Comparison of ENCODE assay signal across 22 mouse cellular contexts in the genomic region with DNA sequence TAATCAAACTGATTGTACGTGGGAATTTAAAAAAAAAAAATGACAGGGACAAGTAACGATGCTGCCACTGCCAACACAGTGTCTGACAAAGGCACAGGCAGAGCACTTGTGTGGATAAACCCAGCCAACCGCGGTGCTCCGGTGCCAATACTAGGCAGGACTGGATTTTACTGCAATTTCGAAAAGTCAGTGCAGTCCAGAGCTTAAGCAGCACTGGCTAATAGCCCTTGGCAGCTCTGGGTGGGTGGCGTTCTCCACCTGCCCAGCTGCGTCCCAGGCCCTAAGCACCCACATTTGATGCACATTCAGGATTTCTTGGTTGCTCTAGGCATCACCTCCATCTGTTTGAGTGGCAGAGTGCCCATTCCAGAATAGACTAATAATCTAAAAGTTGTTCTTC. TPM values are rescaled to one million over a fixed set of nuclear protein-coding genes. Genes with fewer than 3 reads are reported as not detected.
DNase-seq lines count a peak whose midpoint lies in the region; ATAC-seq lines count a peak whose summit lies in the region.
"Had no signal": no experiment of that assay in that cellular context is flagged by ENCODE, and none has a peak within 500 bp of the region (broad histone marks: within the 10 kb centered on the region; RNA-seq: fewer than 3 reads in every experiment).

No protein-coding gene starts in this region.

- H3K4me1 ChIP-seq in forebrain, embryonic 14.5 days (ENCODE audit: control insufficient read depth, insufficient read depth, low read length) = peaks cover 8% of the 10 kb centered on the region
- H3K4me1 ChIP-seq in forebrain, embryonic 16.5 days (replicated peaks; ENCODE audit: control insufficient read depth, insufficient read depth, low read length) = peaks cover 14% of the 10 kb centered on the region
- no peaks in the 10 kb centered on the region; the same call in 1 of the 2 replicates for H3K4me1 ChIP-seq in kidney, embryonic 14.5 days (ENCODE audit: control insufficient read depth, insufficient read depth, low read length)

- no peaks in the 10 kb centered on the region for H3K9me3 ChIP-seq in forebrain, embryonic 14.5 days (replicated peaks; ENCODE audit: control insufficient read depth, low read length)
- H3K9me3 ChIP-seq in forebrain, embryonic 16.5 days (ENCODE audit: control insufficient read depth, low read length) = no peaks in the 10 kb centered on the region
- no peaks in the 10 kb centered on the region for H3K9me3 ChIP-seq in kidney, embryonic 14.5 days (ENCODE audit: control insufficient read depth, low read length)
- H3K9me3 ChIP-seq: forebrain, embryonic 13.5 days; kidney, embryonic 15.5 days; megakaryocyte, embryonic 14.5 days; stomach, embryonic 15.5 days had no signal

- peak; percentile 55 for DNase-seq in forebrain, embryonic 14.5 days (ENCODE audit: low spot score)
- peak; percentile 10 to 18 for DNase-seq in kidney, postnatal 36 days
- DNase-seq in right cerebral cortex, postnatal 10 days (ENCODE audit: low spot score in 2 of 2) = peak; percentile 36 to 39
- DNase-seq in right cerebral cortex, postnatal 25 days = no peak
- no peak for DNase-seq in natural killer cell, adult 2 months (ENCODE audit: low spot score in 2 of 2)
- DNase-seq: liver; liver, postnatal 0 days; lung, postnatal 14 days; retina, postnatal 1 day; spleen, adult 18-20 months; thymus, adult 2 months had no signal

- 0 out of 2 replicates have a peak overlapping the region, but pooled peaks have one; percentile 5 for H3K27ac ChIP-seq in forebrain, embryonic 14.5 days (ENCODE audit: low read depth, low read length)
- H3K27ac ChIP-seq in forebrain, embryonic 16.5 days (ENCODE audit: low read length) = no peak overlapping the region
- no peak overlapping the region for H3K27ac ChIP-seq in kidney, embryonic 14.5 days (ENCODE audit: low read depth, low read length)
- H3K27ac ChIP-seq: forebrain, embryonic 13.5 days; kidney, embryonic 15.5 days; stomach, embryonic 15.5 days had no signal

- 60% methylated on average over 8 of the region's 8 CpGs for WGBS in forebrain, embryonic 14.5 days
- WGBS in forebrain, embryonic 16.5 days = 43% methylated on average over 8 of the region's 8 CpGs
- 78% methylated on average over 8 of the region's 8 CpGs for WGBS in kidney, embryonic 14.5 days

- H3K27me3 ChIP-seq in forebrain, embryonic 14.5 days (replicated peaks; ENCODE audit: control insufficient read depth, insufficient read depth, low read length) = no peaks in the 10 kb centered on the region
- no peaks in the 10 kb centered on the region for H3K27me3 ChIP-seq in forebrain, embryonic 16.5 days (replicated peaks; ENCODE audit: control insufficient read depth, insufficient read depth, low read length)
- H3K27me3 ChIP-seq in kidney, embryonic 14.5 days (ENCODE audit: control insufficient read depth, insufficient read depth, low read length) = no peaks in the 10 kb centered on the region
- H3K27me3 ChIP-seq: forebrain, embryonic 13.5 days; kidney, embryonic 15.5 days; Patski; stomach, embryonic 15.5 days had no signal

- H3K36me3 ChIP-seq in forebrain, embryonic 14.5 days (ENCODE audit: control insufficient read depth, insufficient read depth, low read length) = no peaks in the 10 kb centered on the region
- H3K36me3 ChIP-seq in forebrain, embryonic 16.5 days (ENCODE audit: control insufficient read depth, insufficient read depth) = no peaks in the 10 kb centered on the region
- no peaks in the 10 kb centered on the region for H3K36me3 ChIP-seq in kidney, embryonic 14.5 days (ENCODE audit: control insufficient read depth, insufficient read depth, low read length)
- H3K36me3 ChIP-seq: kidney, embryonic 15.5 days; stomach, embryonic 15.5 days had no signal

- no peak overlapping the region for H3K4me3 ChIP-seq in forebrain, embryonic 14.5 days (ENCODE audit: low read depth, low read length)
- no peak overlapping the region for H3K4me3 ChIP-seq in forebrain, embryonic 16.5 days (replicated peaks; ENCODE audit: low read length)
- H3K4me3 ChIP-seq in kidney, embryonic 14.5 days (ENCODE audit: low read length) = no peak overlapping the region
- H3K4me3 ChIP-seq: forebrain, embryonic 13.5 days; kidney, embryonic 15.5 days; megakaryocyte, embryonic 14.5 days; stomach, embryonic 15.5 days had no signal

- H3K9ac ChIP-seq in forebrain, embryonic 14.5 days (ENCODE audit: low read length) = no peak overlapping the region
- H3K9ac ChIP-seq in forebrain, embryonic 16.5 days (replicated peaks; ENCODE audit: low read depth, low read length) = no peak overlapping the region
- H3K9ac ChIP-seq in kidney, embryonic 14.5 days (ENCODE audit: low read depth, low read length) = no peak overlapping the region
- H3K9ac ChIP-seq: forebrain, embryonic 13.5 days; kidney, embryonic 15.5 days; liver, postnatal 0 days; stomach, embryonic 15.5 days had no signal

- ATAC-seq in forebrain, embryonic 14.5 days = no peak
- no peak for ATAC-seq in forebrain, embryonic 16.5 days
- ATAC-seq in kidney, embryonic 14.5 days (ENCODE audit: low FRiP score, low TSS enrichment) = no peak
- ATAC-seq: activated CD4-positive, CD25-positive, alpha-beta regulatory T cell, adult 4 months; forebrain, embryonic 13.5 days; liver, postnatal 0 days; Patski had no signal

- no peak overlapping the region for H3K4me2 ChIP-seq in forebrain, embryonic 14.5 days (ENCODE audit: low read length)
- no peak overlapping the region for H3K4me2 ChIP-seq in forebrain, embryonic 16.5 days (ENCODE audit: low read length)
- H3K4me2 ChIP-seq in kidney, embryonic 14.5 days (replicated peaks; ENCODE audit: low read depth, low read length) = no peak overlapping the region
- H3K4me2 ChIP-seq: forebrain, embryonic 13.5 days; heart, embryonic 11.5 days; kidney, embryonic 15.5 days; stomach, embryonic 15.5 days had no signal

RNA-seq across cellular contexts. Expression of a gene that starts 3.6 kb away (rescaled TPM):
- polyA plus RNA-seq in forebrain, embryonic 14.5 days (2014; fragmentation: Nextera tagmentation; extraction: Ambion mirVana) = 13.1 and 15.7 TPM in 2 replicates
- 19.7 and 20.1 TPM in 2 replicates for polyA plus RNA-seq in forebrain, embryonic 16.5 days (2015; fragmentation: Nextera tagmentation; extraction: Ambion mirVana)
- polyA plus RNA-seq in kidney, embryonic 14.5 days (2014; fragmentation: Nextera tagmentation; extraction: Ambion mirVana) = 8.2 and 14.3 TPM in 2 replicates

RNA-seq across cellular contexts. Expression of a gene that starts 21.6 kb away (rescaled TPM):
- polyA plus RNA-seq in forebrain, embryonic 14.5 days (2014; fragmentation: Nextera tagmentation; extraction: Ambion mirVana) = 0.10 TPM in 1 of 2 replicates, not detected in the other
- polyA plus RNA-seq in forebrain, embryonic 16.5 days (2015; fragmentation: Nextera tagmentation; extraction: Ambion mirVana) = not detected in 2 replicates
- not detected in 2 replicates for polyA plus RNA-seq in kidney, embryonic 14.5 days (2014; fragmentation: Nextera tagmentation; extraction: Ambion mirVana)
- polyA plus RNA-seq: activated CD4-positive, CD25-positive, alpha-beta regulatory T cell, adult 4 months; cerebellum, adult 2 months; gonadal fat pad, adult 2 months; heart, embryonic 11.5 days; liver, postnatal 0 days; Patski; thymus, adult 2 months had no signal

Comparison
In these comparisons a context has a peak if more than half of its experiments do, and no peak if none do; other contexts are left out.
1. DNase-seq: peak in forebrain, embryonic 14.5 days (single experiment), kidney, postnatal 36 days (2 of 2) and right cerebral cortex, postnatal 10 days (2 of 2); none in right cerebral cortex, postnatal 25 days (single experiment) and natural killer cell, adult 2 months (0 of 2).